Mouse (Mus musculus): ENCODE data around the gene Atad2b. TPM values are rescaled to one million over a fixed set of nuclear protein-coding genes. Genes with fewer than 3 reads are reported as not detected.

Atad2b gene
- total and polyA plus RNA-seq, 3 experiments = 9.9 to 44.3 (median 15.3) TPM

- no peak overlapping the region for H3K9ac ChIP-seq (ENCODE audit: control insufficient read depth, low read depth, low read length, poor library complexity, severe bottlenecking)
- H3K4me3 ChIP-seq (ENCODE audit: control insufficient read depth in 1 of 2, insufficient read depth in 1 of 2, low read depth in 2 of 2, low read length in 2 of 2) = no peak overlapping the region
- no peaks in the 10 kb centered on the region for H3K9me3 ChIP-seq (replicated peaks; ENCODE audit: insufficient read depth, low read length)
- TF ChIP-seq CHD1 (IDR thresholded peaks at IDR 0.05; ENCODE audit: low read depth, low read length) (no peak), NRF1 (IDR thresholded peaks at IDR 0.05; ENCODE audit: insufficient read depth, low read depth, low read length, poor library complexity, severe bottlenecking) (no peak), UBTF (IDR thresholded peaks at IDR 0.05; ENCODE audit: borderline replicate concordance, insufficient read depth, low read depth, low read length) (no peak), MAZ (IDR thresholded peaks at IDR 0.05; ENCODE audit: low read depth, low read length) (no peak), SMC3 (IDR thresholded peaks at IDR 0.05; ENCODE audit: low read depth, low read length) (peak; percentile 82), CHD2 (IDR thresholded peaks at IDR 0.05; ENCODE audit: low read length) (no peak), ETS1 (IDR thresholded peaks at IDR 0.05; ENCODE audit: low read depth, low read length) (no peak), GABPA (IDR thresholded peaks at IDR 0.05; ENCODE audit: low read depth, low read length) (no peak), CTCF (IDR thresholded peaks at IDR 0.05 in 2 of 3, conservative IDR thresholded peaks at IDR 0.05 in 1 of 3; ENCODE audit: control insufficient read depth in 1 of 3, insufficient read depth in 1 of 3, low read depth in 2 of 3, low read length in 3 of 3, poor library complexity in 1 of 3, severe bottlenecking in 1 of 3) (peak; percentile 42 to 90 (median 64); a peak in 5 of 6 replicates), MYB (IDR thresholded peaks at IDR 0.05; ENCODE audit: low read depth, low read length) (no peak), POLR2AphosphoS2 (IDR thresholded peaks at IDR 0.05; ENCODE audit: low read length) (no peak), RAD21 (IDR thresholded peaks at IDR 0.05; ENCODE audit: low read depth, low read length) (peak; percentile 88), MAX (IDR thresholded peaks at IDR 0.05; ENCODE audit: low read length) (no peak), ZC3H11A (IDR thresholded peaks at IDR 0.05; ENCODE audit: low read depth, low read length) (peak; percentile 75), MXI1 (IDR thresholded peaks at IDR 0.05; ENCODE audit: low read depth, low read length) (no peak)
- peaks cover 8 to 10% of the 10 kb centered on the region in 2 experiments for H3K36me3 ChIP-seq (ENCODE audit: control insufficient read depth in 1 of 2, insufficient read depth in 2 of 2, low read length in 2 of 2)
- no peaks in the 10 kb centered on the region for H3K27me3 ChIP-seq (ENCODE audit: control insufficient read depth in 1 of 2, insufficient read depth in 2 of 2, low read length in 2 of 2)
- peak; percentile 86 for DNase-seq (ENCODE audit: low read depth, low spot score)
- peaks cover 2 to 4% of the 10 kb centered on the region in 2 experiments; a peak in 3 of 4 replicates for H3K4me1 ChIP-seq (ENCODE audit: control insufficient read depth in 1 of 2, insufficient read depth in 2 of 2, low read length in 2 of 2)
- H3K27ac ChIP-seq (ENCODE audit: control insufficient read depth, low read depth, low read length) = no peak overlapping the region
- no peaks in the 10 kb centered on the region for H3K79me2 ChIP-seq (ENCODE audit: control insufficient read depth, insufficient read depth, low read length, poor library complexity)
Observed at GRCm38 (mm10) chr12:4972939-4973338, 55.8 kb downstream of the Atad2b start.

GRCm38 (mm10) chr12:4978324-4978723 is 61.2 kb downstream of the Atad2b start:
- peaks cover 4 to 12% of the 10 kb centered on the region in 2 experiments; a peak in 3 of 4 replicates for H3K4me1 ChIP-seq (ENCODE audit: control insufficient read depth in 1 of 2, insufficient read depth in 2 of 2, low read length in 2 of 2)
- H3K27me3 ChIP-seq (ENCODE audit: control insufficient read depth in 1 of 2, insufficient read depth in 2 of 2, low read length in 2 of 2) = no peaks in the 10 kb centered on the region
- H3K9ac ChIP-seq (ENCODE audit: control insufficient read depth, low read depth, low read length, poor library complexity, severe bottlenecking) = no peak overlapping the region
- TF ChIP-seq MXI1 (IDR thresholded peaks at IDR 0.05; ENCODE audit: low read depth, low read length) = peak; percentile 54; the same call in 1 of the 2 replicates
- peak; percentile 83 for TF ChIP-seq TCF12 (IDR thresholded peaks at IDR 0.05; ENCODE audit: low read depth, low read length)
- TF ChIP-seq GATA1 (IDR thresholded peaks at IDR 0.05; ENCODE audit: low read depth, low read length) = peak; percentile 89
- TF ChIP-seq RCOR1 (IDR thresholded peaks at IDR 0.05; ENCODE audit: low read depth, low read length) = peak; percentile 54; the same call in 1 of the 2 replicates
- peak; percentile 94 for TF ChIP-seq ETS1 (IDR thresholded peaks at IDR 0.05; ENCODE audit: low read depth, low read length)
- no peak for TF ChIP-seq HCFC1 (IDR thresholded peaks at IDR 0.05; ENCODE audit: low read depth, low read length)
- TF ChIP-seq EP300 (IDR thresholded peaks at IDR 0.05; ENCODE audit: low read depth in 1 of 2, low read length in 2 of 2) = peak; percentile 76 to 83
- no peak for TF ChIP-seq MAZ (IDR thresholded peaks at IDR 0.05; ENCODE audit: low read depth, low read length)
- TF ChIP-seq SIN3A (IDR thresholded peaks at IDR 0.05; ENCODE audit: low read length) = peak; percentile 79
- TF ChIP-seq TAL1 (IDR thresholded peaks at IDR 0.05; ENCODE audit: low read length) = peak; percentile 24; the same call in 1 of the 2 replicates
- no peak for TF ChIP-seq ZKSCAN1 (IDR thresholded peaks at IDR 0.05; ENCODE audit: low read depth, low read length)
- no peak overlapping the region for H3K27ac ChIP-seq (ENCODE audit: control insufficient read depth, low read depth, low read length)
- H3K9me3 ChIP-seq (replicated peaks; ENCODE audit: insufficient read depth, low read length) = no peaks in the 10 kb centered on the region
- DNase-seq (ENCODE audit: low read depth, low spot score) = peak; percentile 55
- H3K36me3 ChIP-seq (ENCODE audit: control insufficient read depth in 1 of 2, insufficient read depth in 2 of 2, low read length in 2 of 2) = peaks cover 22 to 24% of the 10 kb centered on the region in 2 experiments
- no peak overlapping the region for H3K4me3 ChIP-seq (ENCODE audit: control insufficient read depth in 1 of 2, insufficient read depth in 1 of 2, low read depth in 2 of 2, low read length in 2 of 2)
- no peaks in the 10 kb centered on the region for H3K79me2 ChIP-seq (ENCODE audit: control insufficient read depth, insufficient read depth, low read length, poor library complexity)
